Mouse (Mus musculus) MEL (cell line): ENCODE results near the gene Copg1. TPM values are rescaled to one million over a fixed set of nuclear protein-coding genes. Genes with fewer than 3 reads are reported as not detected.

ENCODE experiments used
- DNase-seq: peaks from one replicate; pipeline ENCODE4 v3.0.0; 2011; ENCODE audit warnings: low read depth, low spot score
- H3K27ac ChIP-seq: 2 replicates; pipeline ENCODE4 v1.5.1; 2012; ENCODE audit warnings: low read depth, mild to moderate bottlenecking, control low read depth, low read length, moderate library complexity; ENCODE audit not compliant: control insufficient read depth
- H3K27me3 ChIP-seq, 2 experiments: fragments of 150-350 bp in 1 of 2; sonication (generic) in 1 of 2; 2 replicates each; pipeline ENCODE4 v1.6.1; 2012; ENCODE audit warnings: low read length in 2 of 2, mild to moderate bottlenecking in 2 of 2, improper control_type of control experiment in 1 of 2, moderate library complexity in 1 of 2; ENCODE audit not compliant: insufficient read depth in 2 of 2, control insufficient read depth in 1 of 2
- H3K36me3 ChIP-seq, 2 experiments: 2 replicates each; pipeline ENCODE4 v1.6.1; 2012 to 2014; ENCODE audit warnings: low read length in 2 of 2, improper control_type of control experiment in 1 of 2, inconsistent platforms in 1 of 2, mild to moderate bottlenecking in 1 of 2; ENCODE audit not compliant: insufficient read depth in 2 of 2, control insufficient read depth in 1 of 2
- H3K4me1 ChIP-seq, 2 experiments: fragments of 150-350 bp in 1 of 2; sonication (generic) in 1 of 2; 2 replicates each; pipeline ENCODE4 v1.6.1; 2012; ENCODE audit warnings: low read length in 2 of 2, improper control_type of control experiment in 1 of 2, mild to moderate bottlenecking in 1 of 2; ENCODE audit not compliant: insufficient read depth in 2 of 2, control insufficient read depth in 1 of 2
- H3K4me3 ChIP-seq, 2 experiments: fragments of 150-350 bp in 1 of 2; sonication (generic) in 1 of 2; 2 replicates each; pipeline ENCODE4 v1.5.1; 2012; ENCODE audit warnings: low read depth in 2 of 2, low read length in 2 of 2, mild to moderate bottlenecking in 2 of 2, moderate library complexity in 2 of 2, control low read depth in 1 of 2, improper control_type of control experiment in 1 of 2; ENCODE audit not compliant: control insufficient read depth in 1 of 2, insufficient read depth in 1 of 2
- H3K79me2 ChIP-seq: 2 replicates; pipeline ENCODE4 v1.6.1; 2012; ENCODE audit warnings: mild to moderate bottlenecking, low read length, moderate library complexity; ENCODE audit not compliant: control insufficient read depth, poor library complexity, insufficient read depth
- H3K9ac ChIP-seq: 2 replicates; pipeline ENCODE4 v1.6.1; 2012; ENCODE audit warnings: low read depth, mild to moderate bottlenecking, control low read depth, low read length, moderate library complexity; ENCODE audit not compliant: control insufficient read depth, poor library complexity, severe bottlenecking
- H3K9me3 ChIP-seq: fragments of 150-350 bp; sonication (generic); replicated peaks from 2 replicates; pipeline ENCODE4 v1.6.1; 2012; ENCODE audit warnings: mild to moderate bottlenecking, low read length, improper control_type of control experiment, moderate library complexity; ENCODE audit not compliant: insufficient read depth
- BHLHE40 ChIP-seq: IDR thresholded peaks from 2 replicates; pipeline ENCODE4 v1.6.1; 2012; ENCODE audit warnings: low read depth, mild to moderate bottlenecking, inconsistent platforms, low read length, improper control_type of control experiment, borderline replicate concordance
- CHD1 ChIP-seq: IDR thresholded peaks from 2 replicates; pipeline ENCODE4 v1.6.1; 2012; ENCODE audit warnings: low read depth, mild to moderate bottlenecking, inconsistent platforms, low read length, improper control_type of control experiment
- CHD2 ChIP-seq: IDR thresholded peaks from 2 replicates; pipeline ENCODE4 v1.6.1; 2011; ENCODE audit warnings: low read length, improper control_type of control experiment
- CTCF ChIP-seq, 3 experiments: IDR thresholded peaks in 2 of 3; conservative IDR thresholded peaks in 1 of 3; 2 replicates each; pipeline ENCODE4 v1.5.1; 2011 to 2012; ENCODE audit warnings: low read length in 3 of 3, low read depth in 2 of 3, mild to moderate bottlenecking in 2 of 3, improper control_type of control experiment in 1 of 3, inconsistent platforms in 1 of 3, mixed read lengths in 1 of 3, moderate library complexity in 1 of 3; ENCODE audit not compliant: control insufficient read depth in 1 of 3, insufficient read depth in 1 of 3, poor library complexity in 1 of 3, severe bottlenecking in 1 of 3
- E2F4 ChIP-seq: IDR thresholded peaks from 2 replicates; pipeline ENCODE4 v1.6.1; 2011; ENCODE audit warnings: low read depth, low read length, improper control_type of control experiment, borderline replicate concordance
- ELF1 ChIP-seq: IDR thresholded peaks from 2 replicates; pipeline ENCODE4 v1.6.1; 2014; ENCODE audit warnings: low read depth, mild to moderate bottlenecking, inconsistent platforms, low read length, improper control_type of control experiment, moderate library complexity
- EP300 ChIP-seq, 2 experiments: IDR thresholded peaks; 2 replicates each; pipeline ENCODE4 v1.6.1; 2011; ENCODE audit warnings: improper control_type of control experiment in 2 of 2, low read length in 2 of 2, low read depth in 1 of 2, mild to moderate bottlenecking in 1 of 2
- ETS1 ChIP-seq: IDR thresholded peaks from 2 replicates; pipeline ENCODE4 v1.6.1; 2012; ENCODE audit warnings: low read depth, mild to moderate bottlenecking, inconsistent platforms, low read length, improper control_type of control experiment, moderate library complexity
- GABPA ChIP-seq: IDR thresholded peaks from 2 replicates; pipeline ENCODE4 v1.6.1; 2012; ENCODE audit warnings: low read depth, mild to moderate bottlenecking, inconsistent platforms, low read length, improper control_type of control experiment, moderate library complexity
- GATA1 ChIP-seq: IDR thresholded peaks from 2 replicates; pipeline ENCODE4 v1.6.1; 2011; ENCODE audit warnings: low read depth, low read length, improper control_type of control experiment
- HCFC1 ChIP-seq: IDR thresholded peaks from 2 replicates; pipeline ENCODE4 v1.6.1; 2012; ENCODE audit warnings: low read depth, mild to moderate bottlenecking, inconsistent platforms, low read length, improper control_type of control experiment, moderate library complexity
- JUND ChIP-seq: IDR thresholded peaks from 2 replicates; pipeline ENCODE4 v1.6.1; 2011; ENCODE audit warnings: low read depth, mild to moderate bottlenecking, improper control_type of control experiment, low read length
- KAT2A ChIP-seq: conservative IDR thresholded peaks from 2 replicates; pipeline ENCODE4 v1.6.1; 2012; ENCODE audit warnings: low read depth, low read length, improper control_type of control experiment, inconsistent platforms
- MAFK ChIP-seq: IDR thresholded peaks from 2 replicates; pipeline ENCODE4 v1.6.1; 2011; ENCODE audit warnings: low read depth, mild to moderate bottlenecking, low read length, improper control_type of control experiment, borderline replicate concordance
- MAX ChIP-seq: IDR thresholded peaks from 2 replicates; pipeline ENCODE4 v1.6.1; 2011; ENCODE audit warnings: low read length, improper control_type of control experiment
- MAZ ChIP-seq: IDR thresholded peaks from 2 replicates; pipeline ENCODE4 v1.6.1; 2012; ENCODE audit warnings: low read depth, mild to moderate bottlenecking, inconsistent platforms, low read length, improper control_type of control experiment
- MEF2A ChIP-seq: IDR thresholded peaks from 2 replicates; pipeline ENCODE4 v1.6.1; 2014; ENCODE audit warnings: low read depth, mild to moderate bottlenecking, inconsistent platforms, low read length, improper control_type of control experiment; ENCODE audit not compliant: poor library complexity, insufficient replicate concordance, severe bottlenecking; ENCODE audit errors: extremely low read depth
- MXI1 ChIP-seq: IDR thresholded peaks from 2 replicates; pipeline ENCODE4 v1.6.1; 2011; ENCODE audit warnings: mild to moderate bottlenecking, low read depth, low read length, improper control_type of control experiment
- MYB ChIP-seq: IDR thresholded peaks from 2 replicates; pipeline ENCODE4 v1.6.1; 2011; ENCODE audit warnings: mild to moderate bottlenecking, low read depth, low read length, improper control_type of control experiment
- MYC ChIP-seq: IDR thresholded peaks from 2 replicates; pipeline ENCODE4 v1.6.1; 2011; ENCODE audit warnings: low read depth, mild to moderate bottlenecking, low read length, improper control_type of control experiment, moderate library complexity
- NELFE ChIP-seq: IDR thresholded peaks from 2 replicates; pipeline ENCODE4 v1.6.1; 2011; ENCODE audit warnings: low read depth, low read length, improper control_type of control experiment
- POLR2A ChIP-seq, 2 experiments: IDR thresholded peaks; 2 replicates each; pipeline ENCODE4 v1.6.1; 2011 to 2012; ENCODE audit warnings: low read length in 2 of 2, mild to moderate bottlenecking in 2 of 2, control low read depth in 1 of 2, improper control_type of control experiment in 1 of 2, low read depth in 1 of 2, moderate library complexity in 1 of 2; ENCODE audit not compliant: control insufficient read depth in 1 of 2, insufficient read depth in 1 of 2, poor library complexity in 1 of 2
- POLR2AphosphoS2 ChIP-seq: IDR thresholded peaks from 2 replicates; pipeline ENCODE4 v1.6.1; 2011; ENCODE audit warnings: low read length, improper control_type of control experiment
- POLR2AphosphoS5 ChIP-seq: IDR thresholded peaks from 2 replicates; pipeline ENCODE4 v1.6.1; 2012; ENCODE audit warnings: low read depth, borderline replicate concordance, mild to moderate bottlenecking, inconsistent platforms, low read length, moderate library complexity, mixed read lengths
- RAD21 ChIP-seq: IDR thresholded peaks from 2 replicates; pipeline ENCODE4 v1.6.1; 2011; ENCODE audit warnings: mild to moderate bottlenecking, low read depth, low read length, improper control_type of control experiment
- RCOR1 ChIP-seq: IDR thresholded peaks from 2 replicates; pipeline ENCODE4 v1.6.1; 2012; ENCODE audit warnings: low read depth, mild to moderate bottlenecking, inconsistent platforms, low read length, improper control_type of control experiment
- SIN3A ChIP-seq: IDR thresholded peaks from 2 replicates; pipeline ENCODE4 v1.6.1; 2012; ENCODE audit warnings: low read length, improper control_type of control experiment, inconsistent platforms
- SMC3 ChIP-seq: IDR thresholded peaks from 2 replicates; pipeline ENCODE4 v1.6.1; 2011; ENCODE audit warnings: low read depth, low read length, improper control_type of control experiment
- TAL1 ChIP-seq: IDR thresholded peaks from 2 replicates; pipeline ENCODE4 v1.6.1; 2012; ENCODE audit warnings: mild to moderate bottlenecking, inconsistent platforms, low read length, moderate library complexity, mixed read lengths
- TBP ChIP-seq: IDR thresholded peaks from 2 replicates; pipeline ENCODE4 v1.8.0; 2011; ENCODE audit warnings: low read depth, low read length, improper control_type of control experiment
- TCF12 ChIP-seq: IDR thresholded peaks from 2 replicates; pipeline ENCODE4 v1.6.1; 2014; ENCODE audit warnings: low read depth, mild to moderate bottlenecking, inconsistent platforms, low read length, improper control_type of control experiment, moderate library complexity
- UBTF ChIP-seq: IDR thresholded peaks from 2 replicates; pipeline ENCODE4 v1.6.1; 2012; ENCODE audit warnings: low read depth, mild to moderate bottlenecking, inconsistent platforms, low read length, improper control_type of control experiment, moderate library complexity, borderline replicate concordance; ENCODE audit not compliant: insufficient read depth
- USF1 ChIP-seq: IDR thresholded peaks from 2 replicates; pipeline ENCODE4 v1.6.1; 2014; ENCODE audit warnings: low read depth, mild to moderate bottlenecking, inconsistent platforms, low read length, improper control_type of control experiment, moderate library complexity
- USF2 ChIP-seq, 2 experiments: IDR thresholded peaks; 2 replicates each; pipeline ENCODE4 v1.6.1; 2011 to 2012; ENCODE audit warnings: improper control_type of control experiment in 2 of 2, low read length in 2 of 2, borderline replicate concordance in 1 of 2, inconsistent platforms in 1 of 2, low read depth in 1 of 2, mild to moderate bottlenecking in 1 of 2; ENCODE audit not compliant: insufficient read depth in 1 of 2
- ZMIZ1 ChIP-seq: IDR thresholded peaks from 2 replicates; pipeline ENCODE4 v1.6.1; 2012; ENCODE audit warnings: low read depth, mild to moderate bottlenecking, inconsistent platforms, low read length, improper control_type of control experiment, moderate library complexity
- ZNF384 ChIP-seq: IDR thresholded peaks from 2 replicates; pipeline ENCODE4 v1.6.1; 2012; ENCODE audit warnings: low read depth, mild to moderate bottlenecking, inconsistent platforms, low read length, improper control_type of control experiment
- polyA plus RNA-seq, 2 experiments: library from polyadenylated mRNA; stranded (reverse) in 1 of 2; unstranded in 1 of 2; fragments of >175 nt in 1 of 2; fragments of >200 nt in 1 of 2; gene quantifications; 2 replicates each; pipeline versions ENCODE4 v1.2.1 to v1.2.4; 2012; ENCODE audit warnings: low replicate concordance in 2 of 2, low read depth in 1 of 2; ENCODE audit not compliant: insufficient read length in 2 of 2, insufficient read depth in 1 of 2, missing spikeins in 1 of 2
- total RNA-seq: library from RNA; depleted of rRNA; stranded (reverse); fragments of 300-350 nt; gene quantifications from 2 replicates; pipeline ENCODE4 v1.2.3, GENCODE M21; 2012; rRNA removed

Gene Copg1
- total RNA-seq = 83.1 and 85.0 TPM in 2 replicates
- 100 to 1,000 TPM; 117 to 681 TPM for polyA plus RNA-seq

DNA sequence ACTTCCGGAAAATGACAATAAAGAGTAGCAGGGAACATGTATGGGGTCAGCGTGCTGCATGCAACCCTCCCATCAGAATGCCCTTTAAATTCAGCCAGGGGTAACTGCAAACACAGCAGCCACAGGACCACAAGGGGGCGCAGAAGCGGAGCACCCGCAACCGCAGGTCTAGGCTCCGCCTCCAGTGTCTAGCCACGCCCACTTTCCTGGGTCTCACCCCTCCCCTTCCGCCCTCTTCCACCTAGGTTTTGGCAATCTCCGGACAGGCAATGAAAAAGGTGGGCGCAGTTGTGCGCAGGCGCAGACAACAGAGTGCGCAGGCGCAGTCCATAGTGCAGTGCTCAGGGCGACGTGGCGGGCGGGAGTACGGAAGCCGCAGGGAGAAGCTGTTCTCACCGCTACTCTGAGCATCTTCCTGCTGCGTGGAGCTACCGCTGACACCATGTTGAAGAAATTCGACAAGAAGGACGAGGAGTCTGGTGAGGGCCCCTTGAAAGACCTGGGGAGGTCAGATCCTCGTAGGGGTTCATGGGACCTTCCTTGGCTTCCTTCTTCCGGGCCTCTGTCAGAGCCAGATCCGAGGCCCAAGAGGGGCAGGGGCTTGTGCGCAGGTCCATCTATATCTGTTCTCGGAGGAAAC, at the start of gene Copg1:
Copg1 (plus strand) TSS at position 221 of the 640 bp plus-strand sequence.
- Histone ChIP-seq H3K79me2 (peaks cover 13% of the 10 kb centered on the region), H3K36me3 (peaks cover 7% of the 10 kb centered on the region in 2 experiments), H3K4me1 (peaks cover 6 to 11% of the 10 kb centered on the region in 2 experiments; a peak in 3 of 4 replicates), H3K9me3 (no peaks in the 10 kb centered on the region), H3K4me3 (peak within 1 kb of the TSS; percentile 70 to 88), H3K9ac (peak within 1 kb of the TSS; percentile 92), H3K27ac (peak within 1 kb of the TSS; percentile 78), H3K27me3 (no peaks in the 10 kb centered on the region; a peak in 1 of 4 replicates)
- DNase-seq = peak; percentile 98
- TF ChIP-seq KAT2A (no peak; the same call in 1 of the 2 replicates), CHD1 (no peak), POLR2AphosphoS5 (no peak), MXI1 (peak; percentile 75), SMC3 (peak; percentile 92), E2F4 (no peak), NELFE (peak; percentile 92), ELF1 (peak; percentile 82; the same call in 1 of the 2 replicates), RCOR1 (no peak), MYB (no peak), POLR2AphosphoS2 (peak; percentile 88), BHLHE40 (no peak), SIN3A (peak; percentile 78), ETS1 (0 out of 2 replicates have a peak, but pooled peaks have one; percentile 16), MAFK (no peak), MAX (peak; percentile 62; the same call in 1 of the 2 replicates), CHD2 (no peak), EP300 (IDR thresholded peaks at IDR 0.05; ENCODE audit: low read depth in 1 of 2, low read length in 2 of 2) (no peak), TAL1 (no peak), GABPA (no peak), RAD21 (peak; percentile 48), GATA1 (no peak), TBP (peak; percentile 86), TCF12 (peak; percentile 58), UBTF (no peak), ZNF384 (no peak), JUND (no peak), USF1 (peak; percentile 20; the same call in 1 of the 2 replicates), CTCF (IDR thresholded peaks at IDR 0.05 in 2 of 3, conservative IDR thresholded peaks at IDR 0.05 in 1 of 3; ENCODE audit: control insufficient read depth in 1 of 3, insufficient read depth in 1 of 3, low read depth in 2 of 3, low read length in 3 of 3, poor library complexity in 1 of 3, severe bottlenecking in 1 of 3) (peak; percentile 84 to 97 (median 92)), USF2 (IDR thresholded peaks at IDR 0.05; ENCODE audit: borderline replicate concordance in 1 of 2, insufficient read depth in 1 of 2, low read depth in 1 of 2, low read length in 2 of 2) (no peak), MAZ (0 out of 2 replicates have a peak, but pooled peaks have one; percentile 49), HCFC1 (peak; percentile 83), ZMIZ1 (0 out of 2 replicates have a peak, but pooled peaks have one; percentile 67), POLR2A (IDR thresholded peaks at IDR 0.05; ENCODE audit: control insufficient read depth in 1 of 2, insufficient read depth in 1 of 2, low read depth in 1 of 2, low read length in 2 of 2, poor library complexity in 1 of 2) (peak; percentile 83 to 95), MYC (no peak; the same call in 1 of the 2 replicates), MEF2A (no peak)
